Mouse (Mus musculus): ENCODE results near the gene Serinc5.

Serinc5 gene

DNA sequence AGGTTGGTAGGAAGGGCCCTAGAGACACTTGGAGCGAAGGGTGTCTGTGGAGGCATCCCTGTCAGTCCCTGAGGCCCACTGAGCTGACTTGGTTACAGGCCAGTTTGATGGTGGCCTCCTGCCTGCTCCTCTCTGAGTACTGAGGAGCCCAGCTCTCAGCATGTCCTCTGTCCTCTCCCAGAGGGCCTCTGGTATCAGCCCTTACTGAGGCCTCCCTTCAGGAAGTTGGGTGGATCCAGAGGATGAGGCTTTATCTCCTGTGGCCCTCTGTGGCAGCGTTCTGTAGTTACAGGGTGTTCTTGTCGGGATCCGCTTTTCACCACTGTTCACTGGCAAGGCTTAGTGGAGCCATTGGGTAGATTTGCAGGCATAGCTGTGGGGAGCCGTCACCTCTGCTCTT is 132.4 kb downstream of the Serinc5 start:
- no peak for DNase-seq (ENCODE audit: low spot score)

DNA sequence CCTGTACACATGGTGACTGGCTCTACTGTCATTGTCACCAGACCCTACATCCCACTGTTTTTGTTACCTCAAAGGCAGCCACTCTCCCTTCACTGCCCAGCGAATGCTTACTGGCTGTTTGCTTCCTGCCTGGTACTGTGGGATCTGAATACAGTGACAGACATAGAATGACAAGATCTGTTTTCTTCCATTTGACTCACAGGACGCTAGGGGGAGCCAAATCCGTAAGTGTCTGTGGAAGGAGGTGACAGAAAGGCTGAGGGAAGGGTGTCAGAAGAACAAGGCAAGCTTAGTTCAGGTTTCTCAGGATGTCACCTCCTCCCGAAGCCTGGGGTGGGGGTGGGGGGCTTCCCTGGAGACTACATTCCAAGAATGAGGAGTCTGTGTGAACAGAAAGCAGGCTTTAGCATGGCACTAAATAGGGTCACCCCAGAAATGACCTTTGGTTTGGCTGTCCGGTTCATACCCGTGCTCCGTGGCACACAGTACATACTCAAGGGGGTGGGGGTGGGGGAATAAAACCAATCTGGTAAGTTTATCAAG is 140.2 kb downstream of the Serinc5 start:
- peak; percentile 52 for DNase-seq (ENCODE audit: low spot score)

DNA sequence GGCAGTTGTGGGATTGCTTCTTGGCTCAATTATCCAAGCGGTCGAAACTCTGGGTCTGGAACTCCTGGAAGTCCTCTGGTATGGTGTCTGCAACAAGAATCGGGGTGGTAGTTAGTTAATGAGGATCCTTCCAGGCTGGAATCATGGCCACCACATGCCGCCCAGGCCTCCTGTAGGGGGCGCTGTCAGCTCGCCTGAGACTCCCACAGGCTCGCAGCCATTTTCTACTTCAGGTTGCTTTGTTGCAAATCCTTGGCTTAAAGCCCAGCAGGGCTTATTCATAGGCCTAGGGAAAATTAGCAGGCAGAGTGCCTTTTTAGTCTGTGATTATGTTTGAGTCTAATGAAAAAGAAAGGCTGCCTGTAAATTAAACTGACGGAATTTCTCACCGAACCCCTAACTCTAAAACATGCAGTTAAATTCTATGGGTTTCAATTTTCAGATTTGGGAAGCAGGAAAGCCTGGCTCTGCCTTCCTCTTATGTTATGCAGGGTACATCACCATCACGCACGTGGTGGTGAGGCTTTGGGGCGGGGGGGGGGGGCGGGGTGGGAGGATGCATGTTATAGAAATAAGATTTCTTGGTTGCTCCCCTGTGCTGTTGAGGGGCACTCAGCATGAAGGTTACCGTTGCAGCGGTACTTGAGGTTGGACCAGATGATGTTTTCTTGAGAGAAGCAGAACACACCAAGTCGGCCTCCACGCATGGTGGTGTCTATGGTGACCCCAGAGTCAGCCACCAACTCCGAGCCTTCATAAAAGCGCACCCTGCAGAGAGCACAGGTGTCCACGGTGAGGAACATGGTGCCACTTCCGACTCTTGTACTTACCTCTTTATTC is 141.1 kb downstream of the Serinc5 start:
- DNase-seq (ENCODE audit: low spot score), result peak; percentile 32

DNA sequence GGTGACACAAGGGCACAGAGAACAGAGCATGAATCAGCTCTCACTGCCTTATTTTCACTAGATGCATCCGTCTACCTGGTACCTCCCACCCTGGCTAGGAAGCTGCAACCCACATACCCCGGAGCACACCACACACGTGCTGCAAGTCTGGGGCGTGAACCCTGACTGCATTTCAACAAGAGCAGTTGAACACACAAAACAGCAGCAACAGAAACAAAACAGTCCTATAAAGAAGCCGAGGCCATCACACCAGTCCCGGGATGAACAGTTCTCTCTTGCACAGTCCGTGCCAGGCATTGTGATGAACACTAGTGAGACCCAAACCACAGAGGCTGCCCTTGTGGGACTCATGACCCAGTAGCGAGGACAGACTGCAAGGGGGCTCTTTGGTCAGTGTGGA is 142.8 kb downstream of the Serinc5 start:
- DNase-seq (ENCODE audit: low spot score), result no peak

DNA sequence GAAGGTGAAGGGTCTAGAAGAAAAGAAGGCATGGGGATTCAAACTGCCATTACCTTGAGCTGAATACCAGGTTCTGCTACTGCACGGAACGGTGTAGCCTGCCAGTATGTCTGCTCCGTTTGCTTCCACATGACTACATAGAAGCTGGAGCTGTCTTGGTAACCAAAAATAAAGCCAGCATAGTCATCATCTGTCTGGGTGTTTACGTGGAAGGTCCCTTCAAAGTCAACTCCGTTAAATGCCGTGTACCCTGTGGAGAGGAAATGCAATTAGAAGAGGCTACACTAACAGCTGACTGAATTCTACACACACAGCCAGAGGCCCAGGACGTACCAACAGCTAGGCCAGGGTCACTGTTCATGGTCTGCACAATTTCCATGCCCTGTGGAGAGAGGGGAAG is 144.1 kb downstream of the Serinc5 start:
- no peak for DNase-seq (ENCODE audit: low spot score)

DNA sequence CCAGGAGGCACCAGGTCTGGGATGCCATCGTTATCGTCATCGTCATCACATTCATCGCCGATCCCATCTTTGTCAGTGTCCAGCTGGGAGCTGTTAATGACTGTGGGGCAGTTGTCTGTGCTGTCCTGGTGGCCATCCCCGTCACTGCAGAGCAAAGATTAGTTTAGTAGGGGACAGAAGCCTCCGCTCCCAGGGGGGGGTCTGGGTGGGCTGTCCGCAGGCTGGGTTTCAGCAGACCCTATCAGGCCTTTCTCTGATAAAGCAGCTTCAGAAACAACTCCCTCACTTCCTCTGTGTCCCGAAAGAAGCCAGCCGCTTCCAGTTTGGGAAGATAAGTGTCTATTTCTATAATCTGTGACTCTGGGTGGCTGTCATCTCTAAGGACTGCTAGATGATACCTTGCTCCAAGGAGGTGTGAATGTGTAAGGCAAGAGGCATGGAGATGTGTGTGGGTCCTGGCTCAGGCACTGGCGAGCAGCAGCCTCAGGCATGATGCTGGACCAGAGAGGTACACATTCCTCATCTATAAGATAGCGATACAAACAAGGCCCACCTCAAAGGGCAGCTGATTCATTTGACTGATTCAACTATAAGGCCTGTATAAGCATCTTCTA is 147.2 kb downstream of the Serinc5 start:
- no peak for DNase-seq (ENCODE audit: low spot score)

DNA sequence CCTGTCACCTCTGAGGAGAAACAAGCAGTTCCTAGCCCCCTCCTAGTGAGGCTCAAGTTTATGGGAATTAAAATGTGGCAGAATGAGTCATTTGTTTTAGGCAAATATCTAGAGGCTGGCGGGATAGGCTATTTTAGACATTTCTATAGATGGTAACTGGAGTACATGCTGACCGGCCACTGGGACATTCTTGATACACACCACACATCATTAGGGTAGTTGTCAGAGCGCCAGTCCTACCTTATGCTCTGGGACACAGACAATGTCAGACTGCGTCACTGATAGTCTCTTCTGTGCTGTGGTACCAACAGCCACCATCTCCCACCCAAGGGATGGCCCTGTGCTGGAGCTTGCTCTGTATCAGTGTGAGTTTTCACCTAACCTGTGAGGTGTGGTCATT is 148.2 kb downstream of the Serinc5 start:
- DNase-seq (ENCODE audit: low spot score), result no peak

DNA sequence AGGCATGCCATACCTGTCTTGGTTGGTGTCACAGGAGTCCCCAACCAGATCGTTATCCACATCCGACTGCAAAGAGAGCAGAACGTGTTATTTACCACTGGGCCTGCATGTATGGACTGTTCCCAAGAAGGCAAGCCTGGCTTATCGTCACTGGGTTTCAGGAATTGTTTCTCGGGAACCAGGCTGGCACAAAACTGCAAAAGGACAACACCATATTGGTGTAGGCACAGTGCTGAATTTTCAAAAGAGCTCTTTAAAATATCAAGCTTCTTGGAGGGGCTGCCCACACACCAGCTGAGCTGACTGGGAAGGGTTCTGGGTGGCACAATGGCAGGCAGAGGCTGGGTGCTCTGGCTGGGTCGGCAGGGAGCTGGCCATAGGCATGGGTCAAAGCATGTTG is 149.6 kb downstream of the Serinc5 start:
- DNase-seq (ENCODE audit: low spot score), result no peak

Measured in yolk sac, embryonic 10.5 days (tissue).